Mouse (Mus musculus) limb, embryonic 10.5 days (tissue): Measurements from ENCODE around the gene Sfmbt1. TPM values are rescaled to one million over a fixed set of nuclear protein-coding genes. Genes with fewer than 3 reads are reported as not detected.
A peak's percentile ranks its signal among the peaks of the same experiment; 100 is the strongest.

ENCODE experiments used
- DNase-seq: peaks from one replicate; pipeline ENCODE4 v3.0.0-alpha.2; 2017; ENCODE audit warnings: low spot score
- H3K27ac ChIP-seq: fragments of 300-500 bp; sonication (generic); 2 replicates; pipeline ENCODE4 v1.5.1; 2016; ENCODE audit warnings: mild to moderate bottlenecking
- H3K27me3 ChIP-seq: fragments of 300-500 bp; sonication (generic); 2 replicates; pipeline ENCODE4 v1.6.1; 2016; ENCODE audit warnings: low read depth, mild to moderate bottlenecking; ENCODE audit not compliant: poor library complexity, severe bottlenecking
- H3K36me3 ChIP-seq: fragments of 300-500 bp; sonication (generic); 2 replicates; pipeline ENCODE4 v1.6.1; 2016; ENCODE audit warnings: mild to moderate bottlenecking, moderate library complexity
- H3K4me1 ChIP-seq: fragments of 300-500 bp; sonication (generic); 2 replicates; pipeline ENCODE4 v1.6.1; 2016
- H3K4me3 ChIP-seq: fragments of 300-500 bp; sonication (generic); 2 replicates; pipeline ENCODE4 v1.5.1; 2016; ENCODE audit warnings: mild to moderate bottlenecking, moderate library complexity
- H3K9me3 ChIP-seq: fragments of 300-500 bp; sonication (generic); replicated peaks from 2 replicates; pipeline ENCODE4 v1.6.1; 2016; ENCODE audit warnings: mild to moderate bottlenecking
- WGBS: fragments of 180-500 bp; shearing (Covaris S2); methylation state at CpG from one replicate; pipeline ENCODE4 v1.1.7; 2016; 5-methylcytosine and 5-hydroxymethylcytosine counted together
- polyA plus RNA-seq: library from polyadenylated mRNA; unstranded; fragments of >200 nt; fragmentation: Nextera tagmentation; extraction: Ambion mirVana; gene quantifications from 2 replicates; pipeline ENCODE4 v1.2.1, GENCODE M21; 2016

Gene Sfmbt1
- polyA plus RNA-seq, 1 experiment from 2014 or later: 16.5 TPM

- no peaks in the 10 kb centered on the region for H3K27me3 ChIP-seq
- H3K36me3 ChIP-seq: no peaks in the 10 kb centered on the region
- no peak for DNase-seq
- H3K27ac ChIP-seq: no peak overlapping the region
- no peaks in the 10 kb centered on the region for H3K9me3 ChIP-seq
- H3K4me3 ChIP-seq: no peak overlapping the region
- 97% methylated on average over 5 of the region's 5 CpGs for WGBS
- H3K4me1 ChIP-seq: no peaks in the 10 kb centered on the region
Observed at GRCm38 (mm10) chr14:30852325-30852724, 137.7 kb downstream of the Sfmbt1 start.

GRCm38 (mm10) chr14:30855316-30855715 lies 140.7 kb downstream of the Sfmbt1 start:
- 95% methylated on average over 3 of the region's 3 CpGs for WGBS
- no peaks in the 10 kb centered on the region for H3K27me3 ChIP-seq
- no peak overlapping the region for H3K4me3 ChIP-seq
- DNase-seq: no peak
- no peak overlapping the region for H3K27ac ChIP-seq
- peaks cover 4% of the 10 kb centered on the region; the same call in 1 of the 2 replicates for H3K36me3 ChIP-seq
- no peaks in the 10 kb centered on the region for H3K4me1 ChIP-seq
- H3K9me3 ChIP-seq: no peaks in the 10 kb centered on the region

GRCm38 (mm10) chr14:30856885-30857507 lies 142.3 kb downstream of the Sfmbt1 start:
- 88% methylated on average over 10 of the region's 10 CpGs for WGBS
- H3K36me3 ChIP-seq: peaks cover 4% of the 10 kb centered on the region; the same call in 1 of the 2 replicates
- no peak for DNase-seq
- H3K9me3 ChIP-seq: no peaks in the 10 kb centered on the region
- no peaks in the 10 kb centered on the region for H3K4me1 ChIP-seq
- H3K4me3 ChIP-seq: no peak overlapping the region
- H3K27me3 ChIP-seq: no peaks in the 10 kb centered on the region
- H3K27ac ChIP-seq: no peak overlapping the region

- Histone ChIP-seq H3K9me3 (no peaks in the 10 kb centered on the region), H3K4me1 (no peaks in the 10 kb centered on the region), H3K4me3 (no peak overlapping the region), H3K27ac (no peak overlapping the region), H3K27me3 (no peaks in the 10 kb centered on the region), H3K36me3 (peaks cover 4% of the 10 kb centered on the region; the same call in 1 of the 2 replicates)
- DNase-seq: no peak
- WGBS: 72% methylated on average over 4 of the region's 4 CpGs
Observed at GRCm38 (mm10) chr14:30857990-30858389, 143.3 kb downstream of the Sfmbt1 start.

- H3K4me1 ChIP-seq: no peaks in the 10 kb centered on the region
- H3K36me3 ChIP-seq: peaks cover 29% of the 10 kb centered on the region
- no peak overlapping the region for H3K27ac ChIP-seq
- H3K27me3 ChIP-seq: no peaks in the 10 kb centered on the region
- DNase-seq: no peak
- no peak overlapping the region for H3K4me3 ChIP-seq
- H3K9me3 ChIP-seq: no peaks in the 10 kb centered on the region
- WGBS: 75% methylated on average over 16 of the region's 16 CpGs
Observed at GRCm38 (mm10) chr14:30861421-30862125, 146.9 kb downstream of the Sfmbt1 start.

GRCm38 (mm10) chr14:30862368-30862767 lies 147.7 kb downstream of the Sfmbt1 start:
- Histone ChIP-seq H3K36me3 (peaks cover 34% of the 10 kb centered on the region), H3K9me3 (no peaks in the 10 kb centered on the region), H3K27ac (no peak overlapping the region), H3K4me3 (no peak overlapping the region), H3K27me3 (no peaks in the 10 kb centered on the region), H3K4me1 (no peaks in the 10 kb centered on the region)
- 91% methylated on average over 9 of the region's 9 CpGs for WGBS
- no peak for DNase-seq

- Histone ChIP-seq H3K4me3 (no peak overlapping the region), H3K36me3 (peaks cover 47% of the 10 kb centered on the region), H3K27me3 (no peaks in the 10 kb centered on the region), H3K9me3 (no peaks in the 10 kb centered on the region), H3K4me1 (peaks cover 11% of the 10 kb centered on the region), H3K27ac (no peak overlapping the region)
- DNase-seq: no peak
- 74% methylated on average over 3 of the region's 3 CpGs for WGBS
Observed at GRCm38 (mm10) chr14:30865311-30865710, 150.7 kb downstream of the Sfmbt1 start.

GRCm38 (mm10) chr14:30867042-30867441 lies 152.4 kb downstream of the Sfmbt1 start:
- peak; percentile 76 for DNase-seq
- 34% methylated on average over 5 of the region's 5 CpGs for WGBS
- Histone ChIP-seq H3K27ac (no peak overlapping the region), H3K36me3 (peaks cover 58% of the 10 kb centered on the region), H3K4me3 (no peak overlapping the region), H3K4me1 (peaks cover 18% of the 10 kb centered on the region), H3K27me3 (no peaks in the 10 kb centered on the region), H3K9me3 (no peaks in the 10 kb centered on the region)

GRCm38 (mm10) chr14:30868826-30869225 lies 154.2 kb downstream of the Sfmbt1 start:
- Histone ChIP-seq H3K27ac (peak overlapping the region; percentile 70; the same call in 1 of the 2 replicates), H3K36me3 (peaks cover 74% of the 10 kb centered on the region), H3K4me3 (no peak overlapping the region), H3K4me1 (peaks cover 18% of the 10 kb centered on the region), H3K27me3 (no peaks in the 10 kb centered on the region), H3K9me3 (no peaks in the 10 kb centered on the region)
- no peak for DNase-seq
- WGBS: 94% methylated on average over 10 of the region's 10 CpGs

GRCm38 (mm10) chr14:30869391-30869801 lies 154.7 kb downstream of the Sfmbt1 start:
- Histone ChIP-seq H3K9me3 (no peaks in the 10 kb centered on the region), H3K4me1 (peaks cover 18% of the 10 kb centered on the region), H3K27ac (peak overlapping the region; percentile 70), H3K27me3 (no peaks in the 10 kb centered on the region), H3K36me3 (peaks cover 74% of the 10 kb centered on the region), H3K4me3 (no peak overlapping the region)
- no peak for DNase-seq
- 90% methylated on average over 8 of the region's 8 CpGs for WGBS

- Histone ChIP-seq H3K4me1 (peaks cover 18% of the 10 kb centered on the region), H3K36me3 (peaks cover 75% of the 10 kb centered on the region), H3K27ac (peak overlapping the region; percentile 70), H3K9me3 (no peaks in the 10 kb centered on the region), H3K4me3 (no peak overlapping the region), H3K27me3 (no peaks in the 10 kb centered on the region)
- no peak for DNase-seq
- 87% methylated on average over 25 of the region's 25 CpGs for WGBS
Observed at GRCm38 (mm10) chr14:30870206-30871147, 155.8 kb downstream of the Sfmbt1 start.
